Mouse (Mus musculus): Measurements from ENCODE around the gene Ifitm6.
"Not testable (repeated sequence)": the region's sequence is repeated elsewhere in the genome, so short reads cannot be mapped to it uniquely, and the experiment has no call there.

Ifitm6 gene

DNA sequence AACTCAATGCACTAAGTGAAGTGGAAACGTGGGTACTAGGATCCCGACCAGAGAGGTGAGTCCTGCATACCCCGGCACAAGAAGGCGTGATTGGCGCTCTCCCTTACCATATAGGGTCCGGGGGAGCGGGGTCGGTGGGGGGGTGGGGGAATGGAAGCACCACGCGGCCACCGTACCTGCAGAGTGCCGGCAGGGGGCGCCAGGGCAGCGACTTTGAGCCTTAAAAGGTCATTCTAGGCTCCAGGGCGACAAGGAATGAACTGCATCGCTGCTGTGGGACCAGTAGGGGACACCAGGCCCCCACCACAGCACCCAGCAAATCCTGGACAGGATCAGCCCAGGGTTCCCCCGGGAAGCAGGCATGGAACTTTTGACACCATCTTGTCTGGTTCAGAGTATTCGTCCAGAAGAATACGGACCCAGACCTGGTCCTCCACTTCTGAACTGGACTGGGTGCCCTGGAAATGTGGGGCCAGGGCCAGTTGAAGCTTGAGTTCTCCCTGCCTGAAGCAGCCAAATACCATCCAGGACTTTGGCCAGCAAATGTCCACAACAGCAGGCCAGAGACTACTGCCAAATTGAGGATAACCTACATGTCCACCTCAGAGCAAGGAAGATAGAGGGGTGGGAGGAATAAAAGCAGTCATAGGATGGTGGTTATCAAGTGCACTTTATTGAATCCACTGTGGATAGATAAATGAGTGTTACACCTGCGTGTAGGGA lies 8.6 kb downstream of the Ifitm6 start:
- DNase-seq (ENCODE audit: low spot score): peak; percentile 64

DNA sequence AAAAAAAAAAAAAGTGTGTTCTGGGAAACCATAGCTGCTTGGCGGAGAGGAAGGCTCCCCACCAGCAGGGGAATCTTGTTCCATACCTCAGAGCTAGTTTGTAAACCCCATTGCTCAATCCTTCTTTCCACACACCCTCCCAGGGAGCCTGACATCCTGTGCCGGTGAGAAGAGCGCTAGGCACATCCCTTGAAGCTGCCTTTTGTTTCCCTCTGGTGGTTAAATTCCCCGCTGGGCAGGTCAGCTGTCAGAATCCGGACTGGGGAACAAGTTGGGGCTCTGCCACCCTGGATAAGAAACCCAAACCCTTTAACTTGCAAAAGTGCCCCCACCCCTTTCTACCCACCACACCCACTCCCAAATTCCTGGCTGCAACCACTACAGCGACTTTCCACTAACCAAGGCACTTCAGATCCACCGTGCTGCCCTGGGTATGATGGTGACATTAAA lies 9.4 kb downstream of the Ifitm6 start:
- no peak for DNase-seq (ENCODE audit: low spot score)

DNA sequence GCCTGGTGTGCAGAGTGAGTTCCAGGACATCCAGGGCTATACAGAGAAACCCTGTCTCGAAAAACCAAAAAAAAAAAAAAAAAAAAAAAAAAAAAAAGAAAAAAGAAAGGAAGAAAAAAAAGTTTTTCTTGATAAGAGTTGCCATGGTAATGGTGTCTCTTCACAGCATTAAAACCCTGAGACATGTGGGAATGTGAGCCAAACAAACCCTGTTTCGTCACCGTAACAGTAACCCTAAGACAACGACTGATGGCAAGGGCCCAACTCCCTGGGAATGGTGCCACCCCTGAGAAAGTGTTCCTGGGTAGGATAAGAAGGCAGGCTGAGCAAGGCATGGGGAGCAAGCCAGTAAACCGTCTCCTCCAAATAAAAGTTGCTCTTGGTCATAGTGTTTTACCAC lies 10.8 kb downstream of the Ifitm6 start:
- DNase-seq (ENCODE audit: low spot score): no peak

DNA sequence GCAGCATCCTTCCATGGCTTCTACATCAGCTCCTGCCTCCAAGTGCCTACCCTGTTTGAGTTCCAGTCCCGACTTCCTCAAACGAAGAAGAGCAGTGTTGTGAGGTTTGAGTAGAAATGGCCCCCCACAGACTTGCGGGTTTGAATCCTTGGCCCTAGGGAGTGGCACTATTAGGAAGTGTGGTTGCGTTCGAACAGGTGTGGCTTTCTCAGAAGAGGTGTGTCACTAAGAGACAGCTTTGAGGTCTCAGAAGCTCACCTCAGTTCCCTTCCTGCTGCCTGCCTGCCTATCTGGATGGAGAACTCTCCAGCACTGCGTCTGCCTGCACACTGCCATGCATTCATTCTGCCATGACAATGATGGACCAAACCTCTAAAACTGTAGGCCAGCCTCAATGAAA lies 11.3 kb downstream of the Ifitm6 start:
- no peak for DNase-seq (ENCODE audit: low spot score)

DNA sequence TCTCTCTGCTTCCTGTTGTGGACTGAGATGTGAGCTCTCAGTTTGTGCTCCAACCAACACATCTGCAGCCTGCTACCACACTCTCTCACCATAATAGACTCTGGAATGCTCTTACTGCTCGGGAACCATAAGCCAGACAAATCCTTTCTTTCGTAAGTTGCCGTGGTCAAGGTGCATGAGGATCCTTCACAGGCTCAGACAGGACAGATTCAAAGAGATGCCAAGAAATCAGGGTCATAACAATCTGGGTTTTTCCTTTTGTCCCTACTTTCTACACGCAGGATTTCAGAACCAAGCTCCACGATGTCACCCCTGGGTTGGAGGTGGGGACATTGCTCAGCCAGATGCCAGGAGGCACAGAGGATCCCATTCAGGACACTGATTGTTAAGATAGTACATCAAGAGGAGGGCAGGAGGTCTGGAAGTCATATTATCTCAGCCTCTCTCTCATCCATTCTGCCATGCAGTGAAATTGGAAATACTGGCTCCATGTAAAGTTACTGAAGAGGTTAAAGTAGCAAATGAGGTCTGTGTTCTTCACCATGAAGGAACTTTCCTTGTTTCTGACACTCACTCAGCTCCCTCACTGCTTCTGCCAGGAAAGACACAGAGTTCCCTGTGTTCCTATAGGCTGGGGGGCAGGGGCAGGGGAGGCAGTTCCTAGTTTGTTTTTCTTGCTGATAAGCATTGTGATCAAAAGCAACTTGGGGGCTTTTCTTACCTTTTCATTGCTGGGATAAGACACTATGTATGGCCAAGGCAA lies 14.3 kb downstream of the Ifitm6 start:
- no peak for DNase-seq (ENCODE audit: low spot score)

DNA sequence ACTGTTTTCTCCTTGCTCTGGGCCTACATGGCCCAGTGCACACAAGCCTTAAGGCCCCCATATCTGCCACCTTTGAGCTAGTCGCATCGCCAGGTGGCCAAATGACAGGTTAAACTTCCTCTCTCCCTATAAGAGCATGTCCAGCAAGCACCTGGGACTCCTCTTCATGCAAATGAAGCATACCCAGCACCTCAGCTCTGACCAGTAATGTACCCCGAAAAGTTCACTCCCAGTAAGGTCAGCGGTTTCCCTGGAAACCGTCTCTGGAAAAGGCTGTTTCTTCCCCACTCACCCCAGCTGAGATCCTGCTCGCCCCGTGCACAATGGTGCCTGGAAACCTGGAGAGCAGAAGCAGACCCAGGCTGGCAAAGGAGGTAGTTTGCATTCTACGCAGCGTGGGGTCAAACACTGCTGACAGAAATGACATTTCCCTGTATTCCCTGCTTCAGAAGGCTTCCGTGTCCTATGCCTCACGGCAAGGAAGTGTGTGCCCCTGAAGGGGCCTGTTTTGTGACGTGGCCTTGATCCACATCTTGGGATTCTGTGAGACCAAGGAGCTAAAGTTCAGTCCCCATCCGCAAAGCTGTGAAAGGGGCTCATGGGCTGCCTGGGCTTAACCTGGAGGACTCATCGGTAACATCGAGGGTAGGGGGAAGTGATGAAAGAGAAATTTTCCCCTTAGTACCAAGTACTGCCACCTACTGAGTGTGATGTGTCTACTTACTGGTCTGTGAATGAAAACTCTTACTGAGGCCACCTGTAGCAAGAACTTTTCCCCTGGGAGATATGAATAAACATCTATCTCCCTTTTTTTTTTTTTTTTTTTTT lies 16.6 kb downstream of the Ifitm6 start:
- DNase-seq (ENCODE audit: low spot score): no peak

DNA sequence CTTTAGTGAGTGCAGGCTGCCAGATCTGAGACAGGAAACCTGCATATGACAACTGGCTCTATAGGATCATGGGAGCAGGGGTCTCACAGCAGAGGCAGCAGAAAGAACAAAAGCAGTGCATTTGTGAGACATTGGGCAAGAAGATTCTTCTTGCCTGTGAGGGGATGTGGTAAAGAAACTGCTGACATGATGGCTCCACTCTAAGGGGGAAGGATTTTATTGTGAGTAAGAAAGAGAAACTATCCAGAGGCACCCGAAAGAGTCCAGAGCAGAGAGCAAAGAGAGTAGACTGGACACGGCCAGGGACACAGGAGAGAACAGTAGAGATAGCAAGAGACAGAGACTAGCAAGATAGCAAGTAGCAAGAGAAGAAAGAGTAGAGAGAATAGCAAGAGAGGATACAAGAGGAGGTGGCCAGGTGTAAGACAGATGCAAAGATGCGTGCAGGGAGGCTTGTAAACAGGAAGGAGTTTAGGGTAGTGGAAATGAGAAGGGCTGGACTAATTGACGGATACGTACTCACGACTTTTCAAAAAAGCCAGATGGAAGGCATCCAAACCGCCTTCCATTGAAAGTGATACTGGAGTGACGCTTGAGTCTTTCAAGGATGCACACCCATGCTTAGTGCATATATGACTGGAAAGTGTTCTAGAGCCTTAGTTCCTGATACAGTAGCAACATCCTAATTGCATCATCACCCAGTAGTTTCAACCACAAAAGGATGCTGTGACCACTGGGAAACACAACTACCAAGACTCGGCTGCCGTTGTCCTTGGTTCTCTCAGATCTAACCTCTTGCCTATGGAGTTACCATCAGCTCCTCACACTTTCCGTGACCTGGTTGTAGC lies 18.6 kb downstream of the Ifitm6 start:
- no peak for DNase-seq (ENCODE audit: low spot score)

DNA sequence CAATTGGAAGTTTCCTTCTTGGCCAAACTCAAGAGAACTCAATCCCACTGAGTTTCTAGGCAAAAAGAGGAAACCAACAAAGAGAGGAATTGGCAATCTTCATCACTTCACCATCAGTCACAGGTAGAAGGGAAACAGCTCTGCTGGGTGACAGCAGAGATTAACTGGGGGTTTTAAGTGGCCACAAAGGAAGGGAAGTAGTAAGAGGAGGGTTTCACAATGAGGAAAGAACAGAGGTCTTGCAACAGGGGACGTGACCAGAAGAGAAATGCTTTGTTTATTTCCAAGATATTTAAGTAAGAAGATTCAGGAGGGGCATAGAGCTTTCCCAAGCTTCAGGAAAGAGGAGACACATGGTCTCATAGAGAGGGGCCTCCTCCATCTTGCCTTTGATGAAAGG lies 19.9 kb downstream of the Ifitm6 start:
- DNase-seq (ENCODE audit: low spot score): no peak

DNA sequence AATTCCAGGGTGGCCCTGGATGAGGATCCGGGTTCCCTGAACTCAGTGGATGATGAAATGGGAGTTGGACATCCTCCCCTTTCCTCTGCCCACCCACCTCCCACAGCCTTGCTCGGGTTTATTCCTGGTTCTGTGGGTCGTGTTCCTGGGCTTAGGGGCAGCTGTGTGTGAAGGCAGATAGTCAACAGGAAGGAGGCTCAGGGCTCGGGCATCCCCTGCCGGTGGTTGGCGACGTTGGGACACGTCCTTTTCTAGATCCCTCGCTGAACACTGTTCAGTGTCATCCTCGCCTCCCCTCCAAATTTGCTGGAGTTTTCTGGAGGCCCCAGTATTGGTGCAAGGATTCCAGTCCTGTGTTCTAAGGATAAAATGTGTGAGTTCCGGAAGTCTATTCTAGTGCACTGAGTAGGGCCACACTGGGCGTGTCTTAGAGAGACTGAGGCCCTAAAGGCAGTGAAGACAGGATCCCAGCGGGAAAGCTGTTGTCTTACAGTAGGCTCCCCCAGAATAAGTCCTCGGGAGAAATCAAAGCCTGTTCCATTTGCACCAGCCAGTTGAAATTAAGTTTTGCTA lies 26.5 kb downstream of the Ifitm6 start:
- DNase-seq (ENCODE audit: low spot score): no peak

DNA sequence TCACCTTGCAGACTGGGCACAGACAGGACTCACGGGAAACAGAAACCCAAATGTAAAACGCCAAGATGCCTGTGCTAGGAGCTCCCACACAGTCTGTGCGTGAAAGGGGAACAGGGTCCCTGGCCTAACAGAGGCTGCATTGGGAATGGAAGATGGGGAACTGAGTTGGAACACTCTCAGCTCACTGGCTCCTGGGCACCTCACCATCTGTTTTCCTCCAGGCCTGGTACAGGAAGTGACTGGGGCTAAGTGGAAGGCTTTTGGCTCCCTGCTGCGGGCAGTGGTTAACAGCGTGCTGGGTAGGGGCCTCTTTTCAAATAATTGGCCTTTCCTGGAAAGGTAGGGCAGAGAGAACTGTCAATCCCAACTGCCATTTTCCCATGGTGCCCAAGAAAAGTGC lies 27.1 kb downstream of the Ifitm6 start:
- no peak for DNase-seq (ENCODE audit: low spot score)

DNA sequence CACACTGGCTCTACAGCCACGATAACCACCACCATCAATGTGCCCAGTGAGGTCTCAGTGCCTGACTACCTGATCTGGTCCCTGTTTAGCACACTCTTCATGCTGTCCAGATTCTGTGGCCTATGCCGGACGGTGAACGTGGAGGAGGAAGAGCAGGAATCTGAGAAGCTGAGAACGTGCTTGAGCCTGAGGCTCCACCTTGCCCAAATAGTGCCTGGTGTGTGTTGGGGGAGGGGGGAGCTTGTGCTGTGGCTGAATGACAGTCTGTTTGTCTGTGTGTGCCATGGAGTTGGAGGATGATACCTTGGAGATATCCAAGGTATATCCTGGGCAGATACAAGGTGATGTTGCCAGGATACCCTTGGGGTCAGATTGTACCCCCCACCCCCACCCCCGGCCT lies 27.5 kb downstream of the Ifitm6 start:
- DNase-seq (ENCODE audit: low spot score): no peak

DNA sequence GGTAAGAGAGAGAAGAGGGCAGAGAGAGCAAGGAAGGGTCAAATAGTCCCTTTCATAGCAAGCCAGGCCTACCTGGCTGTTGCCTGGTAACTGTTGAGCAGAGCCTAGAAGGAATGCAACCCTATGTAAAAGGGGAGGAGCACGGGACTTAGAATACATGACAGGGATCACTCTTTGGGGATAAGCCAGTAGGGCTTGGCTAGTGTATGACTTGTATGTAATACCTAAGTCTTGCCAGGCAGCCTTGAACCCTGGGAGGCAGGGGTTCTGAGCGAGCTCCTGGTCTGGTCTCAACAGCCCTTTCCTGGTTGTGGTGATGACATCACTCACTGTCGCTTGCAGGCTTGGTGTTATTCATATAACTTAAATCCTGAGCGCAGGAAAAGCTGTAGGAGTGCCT lies 28.7 kb downstream of the Ifitm6 start:
- no peak for DNase-seq (ENCODE audit: low spot score)

DNA sequence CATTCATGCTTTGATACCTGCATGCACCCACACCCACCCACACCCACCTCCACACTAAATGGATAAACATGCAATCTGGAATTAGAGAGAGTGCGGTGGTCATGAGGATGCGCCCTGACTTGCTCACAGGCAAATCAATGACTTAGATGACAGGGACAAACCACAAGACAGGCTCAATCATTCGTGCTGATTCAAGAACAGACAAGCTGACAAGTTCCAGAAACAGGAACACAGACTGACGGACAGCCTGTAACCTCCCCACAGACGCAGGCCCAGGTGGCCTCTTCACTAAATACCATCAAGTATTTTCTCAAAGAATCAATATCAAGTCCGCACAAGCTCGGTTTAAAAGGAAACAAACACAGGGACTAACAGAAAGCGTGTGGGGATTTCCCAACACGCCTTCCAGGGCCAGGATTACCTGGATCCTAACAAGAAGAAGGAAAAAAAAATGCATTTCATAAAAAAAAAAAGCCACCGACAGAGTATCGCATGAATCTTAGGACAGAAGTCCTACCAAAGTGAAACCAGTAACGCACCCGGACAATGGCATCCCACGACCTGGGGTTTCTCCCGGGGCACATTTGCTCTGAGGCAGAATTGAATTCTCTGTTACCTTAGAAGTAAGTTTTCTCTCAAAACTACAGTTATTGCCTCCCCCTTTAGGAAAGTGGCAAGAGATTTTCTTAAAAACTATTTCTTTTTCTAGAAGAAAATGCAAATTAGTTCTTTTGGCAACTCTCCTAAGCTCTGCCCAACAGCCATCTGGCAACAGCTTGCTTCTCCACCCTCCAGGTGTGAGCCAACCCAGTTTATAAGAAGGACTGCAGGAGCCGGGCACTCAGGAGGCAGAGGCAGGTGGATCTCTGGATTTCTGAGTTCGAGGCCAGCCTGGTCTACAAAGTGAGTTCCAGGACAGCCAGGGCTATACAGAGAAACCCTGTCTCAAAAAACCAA lies 30.3 kb downstream of the Ifitm6 start:
- no peak for DNase-seq (ENCODE audit: low spot score)

DNA sequence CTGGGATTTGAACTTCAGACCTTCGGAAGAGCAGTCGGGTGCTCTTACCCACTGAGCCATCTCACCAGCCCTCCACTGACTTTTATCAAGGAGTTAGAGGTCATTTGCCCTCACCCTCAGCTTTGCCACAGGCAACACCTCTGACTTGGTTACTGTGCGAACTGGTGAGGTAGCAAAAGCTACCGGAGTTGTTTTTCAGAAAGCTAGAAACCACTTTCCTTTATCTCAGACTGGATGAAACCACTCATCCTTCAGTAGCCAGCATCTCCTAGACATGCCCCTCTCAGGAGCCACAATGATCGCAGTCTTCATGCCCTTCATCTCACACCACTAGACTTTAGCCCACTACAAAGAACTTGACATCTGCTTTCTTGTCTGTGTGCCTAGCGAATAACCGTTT lies 34.8 kb downstream of the Ifitm6 start:
- no peak for DNase-seq (ENCODE audit: low spot score)

DNA sequence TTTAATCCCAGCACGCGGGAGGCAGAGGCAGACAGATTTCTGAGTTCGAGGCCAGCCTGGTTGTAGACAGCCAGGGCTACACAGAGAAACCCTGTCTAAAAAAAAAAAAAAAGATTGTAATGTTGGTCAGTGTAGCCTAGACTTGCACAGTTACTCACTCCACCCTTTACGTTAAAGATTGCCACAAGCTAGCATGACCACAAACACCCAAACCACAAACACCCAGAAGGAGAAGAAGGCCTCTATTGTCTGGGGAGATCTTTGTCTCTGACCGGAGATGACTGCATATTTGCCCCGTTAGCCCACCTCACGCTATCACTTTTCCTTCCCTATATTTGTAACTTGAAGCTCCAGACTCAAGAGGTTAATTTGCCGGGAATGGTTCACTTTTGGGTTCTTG lies 36.0 kb downstream of the Ifitm6 start:
- DNase-seq (ENCODE audit: low spot score): no peak

DNA sequence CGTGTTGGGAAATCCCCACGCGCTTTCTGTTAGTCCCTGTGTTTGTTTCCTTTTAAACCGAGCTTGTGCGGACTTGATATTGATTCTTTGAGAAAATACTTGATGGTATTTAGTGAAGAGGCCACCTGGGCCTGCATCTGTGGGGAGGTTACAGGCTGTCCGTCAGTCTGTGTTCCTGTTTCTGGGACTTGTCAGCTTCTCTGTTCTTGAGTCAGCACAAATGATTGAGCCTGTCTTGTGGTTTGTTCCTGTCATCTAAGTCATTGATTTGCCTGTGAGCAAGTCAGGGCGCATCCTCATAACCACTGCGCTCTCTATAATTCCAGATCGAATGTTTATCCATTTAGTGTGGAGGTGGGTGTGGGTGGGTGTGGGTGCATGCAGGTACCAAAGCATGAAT lies 41.0 kb downstream of the Ifitm6 start:
- not testable (repeated sequence) for DNase-seq (ENCODE audit: low spot score)

DNA sequence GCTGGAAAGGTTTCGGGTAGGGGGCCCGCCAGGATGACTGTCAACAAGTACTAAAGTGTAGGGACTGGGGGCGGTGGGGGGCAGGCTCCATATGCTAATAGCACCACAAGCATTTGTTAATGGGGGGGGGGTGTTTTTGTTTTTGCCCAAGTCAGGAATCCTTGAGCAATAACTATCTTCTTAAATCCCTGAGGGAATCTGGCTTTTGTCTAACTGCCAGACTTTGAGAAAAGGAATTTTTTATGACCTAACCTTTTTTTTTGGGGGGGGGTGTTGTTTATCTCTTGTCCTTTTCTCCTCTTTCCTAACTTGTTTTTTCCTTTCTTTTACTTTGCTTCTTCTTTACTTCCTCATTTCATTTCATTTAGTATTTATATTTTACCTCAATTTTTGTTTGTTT lies 42.3 kb downstream of the Ifitm6 start:
- DNase-seq (ENCODE audit: low spot score): no peak

DNA sequence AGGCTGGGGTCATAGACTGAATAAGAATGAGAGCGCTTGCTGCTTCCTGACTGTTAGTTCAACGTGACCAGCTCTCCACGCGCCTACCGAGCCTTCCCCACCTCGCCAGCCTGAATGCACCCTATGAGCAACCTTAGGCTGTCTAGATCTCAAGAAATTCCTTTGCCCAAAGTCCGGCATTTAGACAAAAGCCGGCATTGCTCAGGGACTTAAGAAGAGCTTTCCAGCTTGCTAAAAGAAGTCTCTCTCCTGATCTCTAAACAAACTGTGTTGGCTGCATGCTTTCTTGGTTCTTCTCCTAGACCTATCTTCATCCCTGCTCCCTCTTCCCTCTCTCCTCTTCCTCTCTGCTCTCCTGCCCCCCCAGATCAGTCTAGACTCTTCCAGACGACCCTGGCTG lies 42.8 kb downstream of the Ifitm6 start:
- DNase-seq (ENCODE audit: low spot score): no peak

DNA sequence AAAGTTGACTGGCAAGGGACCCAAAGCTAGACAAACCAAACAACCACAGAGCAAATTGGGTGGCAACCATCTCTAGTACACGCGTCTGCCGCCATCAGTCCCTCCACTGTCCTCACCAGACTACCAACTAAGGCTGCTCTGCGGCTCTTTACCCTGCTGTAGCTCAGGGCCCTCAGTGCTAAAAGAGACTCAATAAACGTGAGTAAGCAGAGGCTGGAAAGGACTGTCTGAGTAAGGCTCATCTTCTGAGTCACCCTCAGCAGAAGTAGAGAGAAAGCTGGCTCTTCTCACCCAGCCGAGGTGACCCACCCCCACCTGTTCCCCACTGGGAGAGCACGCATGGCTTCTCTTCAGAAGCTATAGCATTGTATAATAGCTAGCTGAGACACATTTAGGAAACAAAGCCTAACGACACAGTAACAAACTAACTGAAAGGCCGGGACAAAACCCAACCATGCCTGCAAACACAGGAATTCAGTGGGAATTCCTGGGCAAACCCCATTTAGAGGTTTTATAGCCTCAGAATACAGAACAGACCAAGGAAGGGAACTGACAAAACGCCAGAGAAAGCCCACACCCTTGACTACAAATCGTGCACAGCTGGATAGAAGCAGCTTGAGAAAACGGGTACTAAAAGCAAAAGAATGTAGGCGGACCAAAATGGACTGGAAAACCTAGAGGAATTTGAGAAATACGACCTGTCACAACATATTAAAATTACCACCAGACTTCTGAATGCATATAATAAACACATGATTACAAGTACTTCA lies 44.1 kb downstream of the Ifitm6 start:
- DNase-seq (ENCODE audit: low spot score): no peak
